Mouse (Mus musculus): ENCODE results near the gene Nanp.

DNA sequence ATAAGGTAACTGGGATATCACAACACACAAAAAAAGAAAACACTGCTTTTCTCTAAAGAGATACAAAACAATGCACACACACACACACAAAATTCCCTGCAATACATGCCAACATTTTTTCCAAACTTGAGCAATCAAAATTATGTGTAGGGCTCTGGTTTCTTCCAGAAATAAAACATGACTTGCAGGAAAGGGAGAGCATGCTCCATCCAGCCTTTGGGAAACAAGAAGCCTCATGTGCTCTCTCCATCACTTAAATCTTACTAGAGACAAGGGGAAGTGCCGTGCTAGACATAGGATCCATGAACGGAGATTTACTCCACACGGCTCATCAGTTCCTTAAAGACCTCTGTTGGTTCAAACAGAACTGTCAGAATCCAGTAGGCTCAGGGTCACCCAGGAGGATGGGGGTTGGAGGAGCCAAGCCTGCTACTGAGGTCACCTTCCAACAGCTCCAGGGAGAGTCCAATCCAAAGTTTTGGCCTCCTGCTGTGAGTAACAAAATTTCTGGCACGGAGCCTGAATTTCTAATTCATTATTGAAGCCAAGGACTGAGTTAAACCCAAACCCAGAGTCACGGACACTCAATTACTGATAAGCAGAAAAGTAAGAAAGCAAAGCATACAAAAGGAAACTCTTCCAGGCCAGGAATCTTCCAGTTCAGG lies 32.8 kb downstream of the Nanp start:
- TF ChIP-seq EP300 (IDR thresholded peaks at IDR 0.05; ENCODE audit: insufficient read depth, low read depth, low read length) = no peak
- TF ChIP-seq POLR2A (IDR thresholded peaks at IDR 0.05; ENCODE audit: insufficient read depth, low read depth, low read length) = no peak
